Mouse (Mus musculus) cortical plate, adult 2 months (tissue): ENCODE results near the gene Fshr.

Experiments
- CTCF ChIP-seq: fragments of 200-500 bp; IDR thresholded peaks from 2 replicates; pipeline ENCODE4 v1.5.1; 2011; ENCODE audit warnings: mild to moderate bottlenecking, control low read depth, low read length; ENCODE audit not compliant: insufficient read depth; ENCODE audit errors: extremely low read depth
- POLR2A ChIP-seq: fragments of 200-500 bp; IDR thresholded peaks from 2 replicates; pipeline ENCODE4 v1.6.1; 2011; ENCODE audit warnings: mild to moderate bottlenecking, low read length, control low read depth; ENCODE audit not compliant: insufficient read depth; ENCODE audit errors: extremely low read depth

DNA sequence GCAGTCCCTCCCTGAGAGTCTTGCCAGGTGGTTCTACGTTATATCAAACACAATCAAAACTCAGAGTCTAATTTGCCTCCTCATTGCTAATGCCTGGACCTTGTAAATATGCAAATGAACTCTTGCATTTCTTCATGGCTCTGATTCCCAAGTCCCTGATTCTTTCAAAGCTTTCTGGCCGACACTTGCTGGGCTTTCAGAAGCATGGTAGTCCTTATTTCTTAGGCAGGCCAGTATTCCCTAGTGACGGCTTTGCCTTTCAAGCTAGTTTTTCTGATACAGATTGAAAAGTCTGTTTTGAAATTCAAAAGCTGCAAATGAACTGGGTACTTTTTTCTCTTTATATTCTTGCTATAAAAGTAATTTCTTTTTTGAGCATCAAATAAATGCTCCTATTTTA is 263.5 kb downstream of the Fshr start:
- TF ChIP-seq CTCF (no peak), POLR2A (no peak)
